Mouse (Mus musculus) kidney, postnatal 10 days (tissue): Measurements from ENCODE around the gene Trpm2.
"Not testable (repeated sequence)": the region's sequence is repeated elsewhere in the genome, so short reads cannot be mapped to it uniquely, and the experiment has no call there.

Source experiments
- DNase-seq: peaks from one replicate; pipeline ENCODE4 v3.0.0; 2021; ENCODE audit warnings: mixed read lengths

The Trpm2 gene

GRCm38 (mm10) chr10:77970481-77970880 is at the start of gene Trpm2:
Gene Trpm2, minus strand, starts transcription at chr10:77970563.
- DNase-seq, result no peak

GRCm38 (mm10) chr10:78019984-78020383 is 49.6 kb upstream of the Trpm2 start:
- DNase-seq, result not testable (repeated sequence)

- DNase-seq, result no peak
These were observed 48.9 kb upstream of the Trpm2 start for GRCm38 (mm10) chr10:78019291-78019690.

- DNase-seq, result peak; percentile 92
These were observed 48.4 kb upstream of the Trpm2 start for GRCm38 (mm10) chr10:78018797-78019203.

- no peak for DNase-seq
These were observed 46.0 kb upstream of the Trpm2 start for GRCm38 (mm10) chr10:78016366-78016765.

- no peak for DNase-seq
These were observed 45.1 kb upstream of the Trpm2 start for GRCm38 (mm10) chr10:78015489-78015888.

GRCm38 (mm10) chr10:78012661-78013495 is 42.5 kb upstream of the Trpm2 start:
- no peak for DNase-seq

- DNase-seq, result not testable (repeated sequence)
These were observed 40.8 kb upstream of the Trpm2 start for GRCm38 (mm10) chr10:78011116-78011515.

- no peak for DNase-seq
These were observed 40.0 kb upstream of the Trpm2 start for GRCm38 (mm10) chr10:78010335-78010734.

- DNase-seq, result no peak
These were observed 39.6 kb upstream of the Trpm2 start, which contains the start of gene Pfkl for GRCm38 (mm10) chr10:78009945-78010293. Gene Pfkl, minus strand, starts transcription at chr10:78010083.

GRCm38 (mm10) chr10:78009184-78009944 is 39.0 kb upstream of the Trpm2 start:
- peak; percentile 99 for DNase-seq

- DNase-seq, result no peak
These were observed 37.8 kb upstream of the Trpm2 start for GRCm38 (mm10) chr10:78008169-78008568.

GRCm38 (mm10) chr10:78007203-78007602 is 36.8 kb upstream of the Trpm2 start:
- DNase-seq, result no peak

GRCm38 (mm10) chr10:78005791-78006438 is 35.6 kb upstream of the Trpm2 start:
- DNase-seq, result no peak

- DNase-seq, result no peak
These were observed 34.2 kb upstream of the Trpm2 start for GRCm38 (mm10) chr10:78004479-78005100.

- DNase-seq, result no peak
These were observed 32.0 kb upstream of the Trpm2 start for GRCm38 (mm10) chr10:78002316-78002715.

- no peak for DNase-seq
These were observed 31.4 kb upstream of the Trpm2 start for GRCm38 (mm10) chr10:78001796-78002195.

GRCm38 (mm10) chr10:78000200-78000599 is 29.8 kb upstream of the Trpm2 start:
- no peak for DNase-seq

- DNase-seq, result no peak
These were observed 25.3 kb upstream of the Trpm2 start for GRCm38 (mm10) chr10:77995639-77996038.

- DNase-seq, result no peak
These were observed 15.4 kb upstream of the Trpm2 start for GRCm38 (mm10) chr10:77985775-77986174.

- DNase-seq, result peak; percentile 86
These were observed 14.3 kb upstream of the Trpm2 start for GRCm38 (mm10) chr10:77984660-77985059.

GRCm38 (mm10) chr10:77978351-77979350 is 8.3 kb upstream of the Trpm2 start, which contains the start of gene 1810043G02Rik:
Gene 1810043G02Rik, plus strand, starts transcription at chr10:77978524.
- peak; percentile 100 for DNase-seq
